In the genomic region with DNA sequence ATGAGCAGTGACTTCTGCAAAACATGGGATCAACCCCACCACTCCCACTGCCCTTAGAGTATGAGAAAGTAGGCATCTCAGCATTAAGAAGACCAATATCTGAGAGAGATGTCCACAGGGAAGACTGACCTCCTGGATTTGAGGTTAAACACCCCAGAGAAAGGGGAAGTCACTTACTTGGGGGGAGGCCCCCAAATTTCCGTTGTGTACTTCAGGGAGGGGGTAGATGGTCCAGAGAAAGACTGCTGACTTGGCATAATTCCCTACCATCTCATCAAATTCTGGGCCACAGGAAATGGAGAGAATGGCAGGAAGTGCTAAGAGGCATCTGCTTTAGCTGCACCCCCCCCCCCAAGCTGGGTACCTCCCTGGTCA, we compare ENCODE assay signal across 8 mouse cellular contexts. TPM values are rescaled to one million over a fixed set of nuclear protein-coding genes. Genes with fewer than 3 reads are reported as not detected.
DNase-seq lines count a peak whose midpoint lies in the region; ATAC-seq and TF ChIP-seq lines count a peak whose summit lies in the region.

No protein-coding gene starts in this region.

- H3K36me3 ChIP-seq in embryonic facial prominence, embryonic 11.5 days (replicated peaks; ENCODE audit: control insufficient read depth, insufficient read depth, low read depth, low read length) = no peaks in the 10 kb centered on the region
- peaks cover 24% of the 10 kb centered on the region for H3K36me3 ChIP-seq in hindbrain, embryonic 16.5 days (ENCODE audit: control insufficient read depth, insufficient read depth, low read length)
- peaks cover 26% of the 10 kb centered on the region for H3K36me3 ChIP-seq in midbrain, postnatal 0 days (ENCODE audit: insufficient read depth, low read length)

- WGBS in embryonic facial prominence, embryonic 11.5 days = 67% methylated on average over 1 of the region's 1 CpGs
- 89% methylated on average over 1 of the region's 1 CpGs for WGBS in hindbrain, embryonic 16.5 days
- 75% methylated on average over 1 of the region's 1 CpGs for WGBS in midbrain, postnatal 0 days

- peak; percentile 24 for DNase-seq in kidney, postnatal 10 days
- no peak for DNase-seq in kidney, adult 9 months
- DNase-seq in embryonic facial prominence, embryonic 11.5 days (ENCODE audit: low spot score) = no peak
- DNase-seq in midbrain, postnatal 0 days (ENCODE audit: low spot score) = no peak
- DNase-seq in cerebellum, adult 11 months = no peak
- DNase-seq in left cerebral cortex, adult 9 months (ENCODE audit: low spot score in 2 of 2) = no peak
- no peak for DNase-seq in right cerebral cortex, postnatal 36 days (ENCODE audit: low spot score in 2 of 2)

- no peak overlapping the region for H3K9ac ChIP-seq in embryonic facial prominence, embryonic 11.5 days (replicated peaks; ENCODE audit: low read length)
- H3K9ac ChIP-seq in hindbrain, embryonic 16.5 days (ENCODE audit: low read depth, low read length) = peak overlapping the region; percentile 95
- peak overlapping the region; percentile 76 for H3K9ac ChIP-seq in midbrain, postnatal 0 days (replicated peaks; ENCODE audit: low read length, poor library complexity, severe bottlenecking)

- no peak for ATAC-seq in embryonic facial prominence, embryonic 11.5 days (replicated peaks; ENCODE audit: insufficient number of reproducible peaks, low FRiP score, low TSS enrichment, low read depth)
- no peak for ATAC-seq in hindbrain, embryonic 16.5 days
- no peak for ATAC-seq in midbrain, postnatal 0 days (ENCODE audit: low FRiP score)

- H3K4me2 ChIP-seq in embryonic facial prominence, embryonic 11.5 days (ENCODE audit: low read depth, low read length) = peak overlapping the region; percentile 50
- H3K4me2 ChIP-seq in hindbrain, embryonic 16.5 days (ENCODE audit: low read length) = peak overlapping the region; percentile 83
- peak overlapping the region; percentile 78 for H3K4me2 ChIP-seq in midbrain, postnatal 0 days (ENCODE audit: low read depth, low read length, poor library complexity, severe bottlenecking)

- H3K27me3 ChIP-seq in embryonic facial prominence, embryonic 11.5 days (ENCODE audit: control insufficient read depth, insufficient read depth, low read length) = no peaks in the 10 kb centered on the region
- no peaks in the 10 kb centered on the region for H3K27me3 ChIP-seq in hindbrain, embryonic 16.5 days (replicated peaks; ENCODE audit: control insufficient read depth, insufficient read depth, low read length)
- H3K27me3 ChIP-seq in midbrain, postnatal 0 days (ENCODE audit: insufficient read depth, low read length) = no peaks in the 10 kb centered on the region

- H3K9me3 ChIP-seq in embryonic facial prominence, embryonic 11.5 days (replicated peaks; ENCODE audit: control insufficient read depth, low read length) = no peaks in the 10 kb centered on the region
- H3K9me3 ChIP-seq in hindbrain, embryonic 16.5 days (ENCODE audit: control insufficient read depth, low read length) = no peaks in the 10 kb centered on the region
- H3K9me3 ChIP-seq in midbrain, postnatal 0 days (ENCODE audit: low read length) = no peaks in the 10 kb centered on the region

- no peak overlapping the region for H3K27ac ChIP-seq in embryonic facial prominence, embryonic 11.5 days (replicated peaks; ENCODE audit: low read depth, low read length)
- no peak overlapping the region for H3K27ac ChIP-seq in hindbrain, embryonic 16.5 days (ENCODE audit: low read depth, low read length)
- H3K27ac ChIP-seq in midbrain, postnatal 0 days (ENCODE audit: low read depth, low read length) = no peak overlapping the region

- H3K4me3 ChIP-seq in embryonic facial prominence, embryonic 11.5 days (ENCODE audit: low read depth, low read length) = peak overlapping the region; percentile 68
- H3K4me3 ChIP-seq in hindbrain, embryonic 16.5 days (ENCODE audit: low read length) = peak overlapping the region; percentile 78
- peak overlapping the region; percentile 70 for H3K4me3 ChIP-seq in midbrain, postnatal 0 days (ENCODE audit: low read depth, low read length)

- H3K4me1 ChIP-seq in embryonic facial prominence, embryonic 11.5 days (ENCODE audit: control insufficient read depth, insufficient read depth, low read length) = peaks cover 5% of the 10 kb centered on the region; the same call in 1 of the 2 replicates
- H3K4me1 ChIP-seq in hindbrain, embryonic 16.5 days (ENCODE audit: control insufficient read depth, insufficient read depth, low read depth, low read length) = peaks cover 17% of the 10 kb centered on the region
- H3K4me1 ChIP-seq in midbrain, postnatal 0 days (ENCODE audit: insufficient read depth, low read length) = peaks cover 8% of the 10 kb centered on the region

- no peak for TF ChIP-seq CTCF in midbrain, postnatal 0 days (IDR thresholded peaks at IDR 0.05)

RNA-seq across cellular contexts. Expression of a gene that starts 1.1 kb away (rescaled TPM):
- 21.4 and 24.1 TPM in 2 replicates for polyA plus RNA-seq in embryonic facial prominence, embryonic 11.5 days (2014; fragmentation: Nextera tagmentation; extraction: Ambion mirVana)
- polyA plus RNA-seq in hindbrain, embryonic 16.5 days (2015; fragmentation: Nextera tagmentation; extraction: Ambion mirVana) = 54.9 and 55.6 TPM in 2 replicates
- 99.9 and 119 TPM in 2 replicates for total RNA-seq in midbrain, postnatal 0 days (2014; rRNA removed)
- 55.0 and 55.6 TPM in 2 replicates for polyA plus RNA-seq in midbrain, postnatal 0 days (2015; fragmentation: Nextera tagmentation; extraction: Ambion mirVana)

RNA-seq across cellular contexts. Expression of a gene that starts 18.2 kb away (rescaled TPM):
- polyA plus RNA-seq in embryonic facial prominence, embryonic 11.5 days (2014; fragmentation: Nextera tagmentation; extraction: Ambion mirVana) = 38.7 and 46.9 TPM in 2 replicates
- polyA plus RNA-seq in hindbrain, embryonic 16.5 days (2015; fragmentation: Nextera tagmentation; extraction: Ambion mirVana) = 42.9 and 46.3 TPM in 2 replicates
- 23.7 and 30.1 TPM in 2 replicates for total RNA-seq in midbrain, postnatal 0 days (2014; rRNA removed)
- 28.2 and 36.8 TPM in 2 replicates for polyA plus RNA-seq in midbrain, postnatal 0 days (2015; fragmentation: Nextera tagmentation; extraction: Ambion mirVana)

RNA-seq across cellular contexts. Expression of a gene that starts 23.7 kb away (rescaled TPM):
- 34.9 and 39.4 TPM in 2 replicates for polyA plus RNA-seq in embryonic facial prominence, embryonic 11.5 days (2014; fragmentation: Nextera tagmentation; extraction: Ambion mirVana)
- polyA plus RNA-seq in hindbrain, embryonic 16.5 days (2015; fragmentation: Nextera tagmentation; extraction: Ambion mirVana) = 31.7 and 37.0 TPM in 2 replicates
- total RNA-seq in midbrain, postnatal 0 days (2014; rRNA removed) = 35.6 and 55.1 TPM in 2 replicates
- 28.0 and 28.3 TPM in 2 replicates for polyA plus RNA-seq in midbrain, postnatal 0 days (2015; fragmentation: Nextera tagmentation; extraction: Ambion mirVana)

RNA-seq across cellular contexts. Expression of a gene that starts 25.7 kb away (rescaled TPM):
- 0.18 and 0.26 TPM in 2 replicates for polyA plus RNA-seq in embryonic facial prominence, embryonic 11.5 days (2014; fragmentation: Nextera tagmentation; extraction: Ambion mirVana)
- 0.86 and 1.3 TPM in 2 replicates for polyA plus RNA-seq in hindbrain, embryonic 16.5 days (2015; fragmentation: Nextera tagmentation; extraction: Ambion mirVana)
- 0.44 and 0.71 TPM in 2 replicates for total RNA-seq in midbrain, postnatal 0 days (2014; rRNA removed)
- 0.47 and 0.70 TPM in 2 replicates for polyA plus RNA-seq in midbrain, postnatal 0 days (2015; fragmentation: Nextera tagmentation; extraction: Ambion mirVana)

RNA-seq across cellular contexts. Expression of a gene that starts 26.2 kb away (rescaled TPM):
- 0.81 and 0.91 TPM in 2 replicates for polyA plus RNA-seq in embryonic facial prominence, embryonic 11.5 days (2014; fragmentation: Nextera tagmentation; extraction: Ambion mirVana)
- polyA plus RNA-seq in hindbrain, embryonic 16.5 days (2015; fragmentation: Nextera tagmentation; extraction: Ambion mirVana) = 6.0 and 7.3 TPM in 2 replicates
- total RNA-seq in midbrain, postnatal 0 days (2014; rRNA removed) = 1.2 and 1.9 TPM in 2 replicates
- 3.1 and 3.2 TPM in 2 replicates for polyA plus RNA-seq in midbrain, postnatal 0 days (2015; fragmentation: Nextera tagmentation; extraction: Ambion mirVana)
